Mouse (Mus musculus): ENCODE results near the gene Dnttip1. TPM values are rescaled to one million over a fixed set of nuclear protein-coding genes. Genes with fewer than 3 reads are reported as not detected.

Dnttip1 gene
- polyA plus RNA-seq, 1 experiment from 2014 or later = 74.7 TPM

DNA sequence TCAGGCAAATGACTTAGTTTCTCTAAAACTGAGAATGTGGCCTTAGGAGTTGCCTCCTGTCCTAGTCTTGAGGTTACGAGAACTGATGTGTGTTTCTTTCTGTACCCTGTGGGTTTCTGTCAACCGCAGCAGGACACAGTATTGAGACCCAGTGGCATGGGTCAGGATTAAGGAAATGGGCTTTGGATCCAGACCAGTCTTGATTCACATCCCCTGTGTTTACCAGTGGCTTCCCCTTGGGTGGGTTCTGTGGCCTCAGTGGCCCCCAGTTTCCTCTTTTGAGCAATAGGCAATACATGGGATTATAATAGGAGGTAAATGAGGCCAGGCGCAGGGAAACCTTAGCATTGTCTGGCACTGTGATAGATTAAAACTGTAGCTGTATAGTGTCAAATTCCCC, 41.2 kb downstream of the Dnttip1 start:
- 76% methylated on average over 3 of the region's 3 CpGs for WGBS
- ATAC-seq (ENCODE audit: insufficient read depth) (no peak), DNase-seq (no peak)
- Histone ChIP-seq H3K9ac (peak overlapping the region; percentile 27; the same call in 1 of the 2 replicates), H3K4me3 (ENCODE audit: low read depth, low read length) (peak overlapping the region; percentile 70), H3K4me2 (peak overlapping the region; percentile 88), H3K27ac (ENCODE audit: low read depth) (no peak overlapping the region), H3K36me3 (ENCODE audit: insufficient read depth) (peaks cover 25% of the 10 kb centered on the region), H3K9me3 (ENCODE audit: low read depth, low read length) (no peaks in the 10 kb centered on the region), H3K4me1 (ENCODE audit: insufficient read depth) (peaks cover 8% of the 10 kb centered on the region; the same call in 1 of the 2 replicates), H3K27me3 (ENCODE audit: insufficient read depth, low read length) (no peaks in the 10 kb centered on the region)
- no peak for TF ChIP-seq CTCF (IDR thresholded peaks at IDR 0.05; ENCODE audit: low read depth)

DNA sequence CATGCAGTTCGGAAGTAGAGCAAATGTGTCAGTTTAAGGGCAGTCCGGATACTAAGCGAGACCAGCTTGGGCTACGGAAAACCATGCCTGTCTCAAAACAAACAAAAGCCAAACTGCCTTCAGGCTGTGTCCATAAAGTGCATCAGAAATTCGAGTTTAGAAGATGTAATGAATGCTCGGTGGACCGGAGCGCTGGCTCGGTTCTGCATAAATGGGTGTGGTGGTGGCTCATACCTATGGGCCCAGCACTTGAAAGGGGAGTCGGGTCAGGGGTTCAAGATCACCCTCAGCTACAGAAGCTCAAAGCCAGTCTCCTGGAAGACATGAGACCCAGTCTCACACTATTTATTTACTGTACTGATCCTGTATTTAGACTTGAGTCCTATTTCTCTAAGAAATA, 42.0 kb downstream of the Dnttip1 start:
- peaks cover 8% of the 10 kb centered on the region; the same call in 1 of the 2 replicates for H3K4me1 ChIP-seq (ENCODE audit: insufficient read depth)
- H3K4me3 ChIP-seq (ENCODE audit: low read depth, low read length) = no peak overlapping the region
- TF ChIP-seq CTCF (IDR thresholded peaks at IDR 0.05; ENCODE audit: low read depth) = no peak
- no peak overlapping the region for H3K27ac ChIP-seq (ENCODE audit: low read depth)
- H3K36me3 ChIP-seq (ENCODE audit: insufficient read depth) = peaks cover 33% of the 10 kb centered on the region
- H3K4me2 ChIP-seq = no peak overlapping the region
- no peaks in the 10 kb centered on the region for H3K9me3 ChIP-seq (ENCODE audit: low read depth, low read length)
- WGBS = 77% methylated on average over 10 of the region's 10 CpGs
- no peaks in the 10 kb centered on the region for H3K27me3 ChIP-seq (ENCODE audit: insufficient read depth, low read length)
- ATAC-seq (ENCODE audit: insufficient read depth) (no peak), DNase-seq (no peak)
- no peak overlapping the region for H3K9ac ChIP-seq

DNA sequence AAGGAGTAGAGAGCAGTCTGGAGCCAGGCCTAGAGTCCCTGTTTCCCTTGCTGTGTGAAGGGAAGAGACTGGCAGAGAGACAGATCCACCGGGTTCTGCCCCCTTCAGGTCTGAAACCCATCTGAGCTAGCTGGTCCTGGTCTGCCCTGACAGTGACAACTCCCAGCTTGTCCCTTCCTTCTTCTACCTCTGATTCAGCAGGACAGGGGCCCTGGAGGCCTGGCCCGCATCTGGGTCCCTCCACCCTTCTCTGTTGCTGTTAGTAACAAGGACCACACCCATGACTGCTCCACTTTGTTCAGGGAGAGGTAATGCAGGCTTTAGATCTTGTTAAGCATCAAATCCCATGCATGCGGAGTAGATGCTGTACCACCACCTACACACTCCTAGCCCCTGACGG, 42.6 kb downstream of the Dnttip1 start:
- H3K9ac ChIP-seq = no peak overlapping the region
- WGBS = 62% methylated on average over 4 of the region's 4 CpGs

DNA sequence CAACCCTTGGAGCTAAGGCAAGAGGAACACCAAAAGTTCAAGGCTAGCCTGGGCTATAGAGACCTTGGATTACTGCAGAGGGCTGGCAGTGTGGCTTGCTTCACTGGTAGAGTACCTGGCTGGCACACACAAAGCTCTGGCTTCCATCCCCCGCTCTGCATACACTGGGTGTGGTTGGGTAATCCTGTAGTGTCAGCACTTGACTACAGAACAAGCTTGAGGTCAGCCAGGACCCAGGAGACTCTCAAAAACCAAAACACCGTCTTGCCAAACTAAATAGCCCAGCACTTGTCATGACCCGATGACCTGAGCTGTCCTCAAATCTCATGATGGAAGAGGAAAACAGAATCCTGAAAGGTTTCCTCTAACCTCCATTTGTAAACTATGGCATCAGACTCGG, 44.7 kb downstream of the Dnttip1 start:
- Histone ChIP-seq H3K9ac (no peak overlapping the region), H3K4me1 (ENCODE audit: insufficient read depth) (0 out of 2 replicates have a peak, but pooled peaks cover 5% of the 10 kb centered on the region), H3K4me2 (no peak overlapping the region), H3K27ac (ENCODE audit: low read depth) (no peak overlapping the region), H3K4me3 (ENCODE audit: low read depth, low read length) (no peak overlapping the region), H3K27me3 (ENCODE audit: insufficient read depth, low read length) (no peaks in the 10 kb centered on the region), H3K9me3 (ENCODE audit: low read depth, low read length) (no peaks in the 10 kb centered on the region), H3K36me3 (ENCODE audit: insufficient read depth) (peaks cover 54% of the 10 kb centered on the region)
- 55% methylated on average over 4 of the region's 4 CpGs for whole genome bisulfite sequencing
- ATAC-seq (ENCODE audit: insufficient read depth) (no peak), DNase-seq (no peak)
- TF ChIP-seq CTCF (IDR thresholded peaks at IDR 0.05; ENCODE audit: low read depth) = no peak

More for the DNA sequence above, 42.6 kb downstream of the Dnttip1 start:
- H3K4me1 ChIP-seq (ENCODE audit: insufficient read depth) = peaks cover 8% of the 10 kb centered on the region; the same call in 1 of the 2 replicates
- no peak for ATAC-seq (ENCODE audit: insufficient read depth)
- no peak overlapping the region for H3K4me2 ChIP-seq
- no peak for DNase-seq
- no peak overlapping the region for H3K4me3 ChIP-seq (ENCODE audit: low read depth, low read length)
- TF ChIP-seq CTCF (IDR thresholded peaks at IDR 0.05; ENCODE audit: low read depth) = no peak
- no peaks in the 10 kb centered on the region for H3K27me3 ChIP-seq (ENCODE audit: insufficient read depth, low read length)
- H3K9me3 ChIP-seq (ENCODE audit: low read depth, low read length) = no peaks in the 10 kb centered on the region
- H3K36me3 ChIP-seq (ENCODE audit: insufficient read depth) = peaks cover 39% of the 10 kb centered on the region
- no peak overlapping the region for H3K27ac ChIP-seq (ENCODE audit: low read depth)

DNA sequence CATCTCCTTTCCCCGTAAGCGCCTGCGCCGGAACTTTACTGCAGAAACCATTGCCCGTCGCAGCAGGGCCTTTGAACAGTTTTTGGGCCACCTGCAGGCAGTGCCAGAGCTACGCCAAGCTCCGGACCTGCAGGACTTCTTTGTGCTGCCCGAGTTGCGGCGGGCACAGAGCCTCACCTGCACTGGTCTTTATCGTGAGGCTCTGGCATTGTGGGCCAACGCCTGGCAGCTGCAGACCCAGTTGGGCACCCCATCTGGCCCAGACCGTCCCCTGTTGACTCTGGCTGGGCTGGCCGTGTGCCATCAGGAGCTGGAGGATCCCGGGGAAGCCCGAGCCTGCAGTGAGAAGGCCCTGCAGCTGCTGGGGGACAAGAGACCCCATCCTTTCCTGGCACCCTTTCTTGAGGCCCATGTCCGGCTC, 46.1 kb downstream of the Dnttip1 start:
- H3K4me3 ChIP-seq (ENCODE audit: low read depth, low read length) = no peak overlapping the region
- H3K27me3 ChIP-seq (ENCODE audit: insufficient read depth, low read length) = no peaks in the 10 kb centered on the region
- TF ChIP-seq CTCF (IDR thresholded peaks at IDR 0.05; ENCODE audit: low read depth) = no peak
- ATAC-seq (ENCODE audit: insufficient read depth) (no peak), DNase-seq (no peak)
- H3K36me3 ChIP-seq (ENCODE audit: insufficient read depth) = peaks cover 68% of the 10 kb centered on the region
- H3K4me2 ChIP-seq = no peak overlapping the region
- H3K27ac ChIP-seq (ENCODE audit: low read depth) = no peak overlapping the region
- H3K9me3 ChIP-seq (ENCODE audit: low read depth, low read length) = no peaks in the 10 kb centered on the region
- no peak overlapping the region for H3K9ac ChIP-seq
- 0 out of 2 replicates have a peak, but pooled peaks cover 4% of the 10 kb centered on the region for H3K4me1 ChIP-seq (ENCODE audit: insufficient read depth)
- WGBS = 92% methylated on average over 18 of the region's 18 CpGs

DNA sequence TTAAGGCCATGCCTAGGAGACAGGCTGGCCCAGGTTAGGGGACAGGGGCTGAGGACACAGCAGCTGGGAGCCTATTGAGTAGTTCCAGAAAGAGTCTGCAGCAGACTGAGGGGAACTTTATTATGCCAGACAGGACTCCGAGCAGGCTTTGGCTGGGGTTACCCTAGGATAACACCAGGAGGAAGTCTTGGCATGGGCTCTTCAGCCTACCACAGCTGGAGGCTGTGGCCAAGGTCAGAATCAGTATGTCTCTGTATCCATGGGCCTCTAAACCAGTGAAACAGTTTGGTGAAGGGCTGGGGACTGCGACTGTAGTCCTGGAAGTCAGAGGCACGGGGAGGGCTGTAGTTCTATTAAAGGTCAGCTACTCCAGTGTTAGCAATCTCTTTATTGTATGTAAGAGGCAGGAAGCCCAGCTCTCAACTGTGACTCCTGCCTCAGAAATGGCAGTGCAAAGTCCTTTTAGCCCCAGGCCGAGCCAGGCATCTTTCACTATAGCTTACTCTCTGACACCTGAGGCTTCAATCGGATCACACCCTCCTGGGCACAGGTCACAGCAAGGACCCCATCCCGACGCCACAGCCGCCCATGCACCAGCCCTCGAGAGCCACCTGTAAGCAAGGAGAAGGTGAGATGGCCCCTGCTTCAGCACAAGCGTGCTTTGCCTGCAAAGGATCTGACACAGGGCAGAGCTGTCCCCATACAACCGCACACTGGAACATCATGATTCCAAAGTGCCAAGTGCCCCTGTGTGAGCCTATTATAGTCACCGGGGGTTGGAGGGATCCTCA, 46.8 kb downstream of the Dnttip1 start:
- no peak for DNase-seq
- WGBS = 87% methylated on average over 12 of the region's 12 CpGs
- ATAC-seq (ENCODE audit: insufficient read depth) = no peak
- Histone ChIP-seq H3K27ac (ENCODE audit: low read depth) (no peak overlapping the region), H3K4me3 (ENCODE audit: low read depth, low read length) (no peak overlapping the region), H3K4me1 (ENCODE audit: insufficient read depth) (no peaks in the 10 kb centered on the region), H3K36me3 (ENCODE audit: insufficient read depth) (peaks cover 74% of the 10 kb centered on the region), H3K9me3 (ENCODE audit: low read depth, low read length) (no peaks in the 10 kb centered on the region), H3K9ac (no peak overlapping the region), H3K27me3 (ENCODE audit: insufficient read depth, low read length) (no peaks in the 10 kb centered on the region), H3K4me2 (no peak overlapping the region)
- TF ChIP-seq CTCF (IDR thresholded peaks at IDR 0.05; ENCODE audit: low read depth) = no peak

DNA sequence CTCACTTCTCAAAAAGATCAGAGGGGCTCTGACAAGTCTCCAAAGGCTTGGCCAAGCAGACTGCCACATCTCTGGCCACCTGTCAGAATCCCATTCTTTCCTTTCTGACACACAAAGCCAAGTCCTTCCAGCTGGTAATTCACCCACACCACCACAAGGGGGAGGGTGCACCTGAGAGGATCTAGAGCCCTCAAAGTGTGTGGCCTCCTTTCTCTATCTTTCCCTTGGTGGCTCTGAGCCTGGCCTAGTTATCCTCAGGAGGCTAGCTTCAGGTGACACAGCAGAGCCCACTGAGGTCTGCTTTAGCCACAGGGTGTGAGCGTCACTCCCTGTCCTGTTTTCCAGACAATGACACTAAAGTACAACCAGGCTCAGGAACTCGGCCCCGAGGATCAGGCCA, 47.5 kb downstream of the Dnttip1 start:
- peaks cover 79% of the 10 kb centered on the region for H3K36me3 ChIP-seq (ENCODE audit: insufficient read depth)
- H3K4me2 ChIP-seq = no peak overlapping the region
- 65% methylated on average over 3 of the region's 3 CpGs for WGBS
- H3K27ac ChIP-seq (ENCODE audit: low read depth) = no peak overlapping the region
- peak; percentile 84 for TF ChIP-seq CTCF (IDR thresholded peaks at IDR 0.05; ENCODE audit: low read depth)
- no peaks in the 10 kb centered on the region for H3K27me3 ChIP-seq (ENCODE audit: insufficient read depth, low read length)
- H3K9me3 ChIP-seq (ENCODE audit: low read depth, low read length) = no peaks in the 10 kb centered on the region
- no peak overlapping the region for H3K9ac ChIP-seq
- 0 out of 2 replicates have a peak, but pooled peaks have one; percentile 13 for ATAC-seq (ENCODE audit: insufficient read depth)
- H3K4me1 ChIP-seq (ENCODE audit: insufficient read depth) = no peaks in the 10 kb centered on the region
- peak; percentile 77 for DNase-seq
- no peak overlapping the region for H3K4me3 ChIP-seq (ENCODE audit: low read depth, low read length)

All from lung, embryonic 14.5 days (tissue).